In the genomic region with DNA sequence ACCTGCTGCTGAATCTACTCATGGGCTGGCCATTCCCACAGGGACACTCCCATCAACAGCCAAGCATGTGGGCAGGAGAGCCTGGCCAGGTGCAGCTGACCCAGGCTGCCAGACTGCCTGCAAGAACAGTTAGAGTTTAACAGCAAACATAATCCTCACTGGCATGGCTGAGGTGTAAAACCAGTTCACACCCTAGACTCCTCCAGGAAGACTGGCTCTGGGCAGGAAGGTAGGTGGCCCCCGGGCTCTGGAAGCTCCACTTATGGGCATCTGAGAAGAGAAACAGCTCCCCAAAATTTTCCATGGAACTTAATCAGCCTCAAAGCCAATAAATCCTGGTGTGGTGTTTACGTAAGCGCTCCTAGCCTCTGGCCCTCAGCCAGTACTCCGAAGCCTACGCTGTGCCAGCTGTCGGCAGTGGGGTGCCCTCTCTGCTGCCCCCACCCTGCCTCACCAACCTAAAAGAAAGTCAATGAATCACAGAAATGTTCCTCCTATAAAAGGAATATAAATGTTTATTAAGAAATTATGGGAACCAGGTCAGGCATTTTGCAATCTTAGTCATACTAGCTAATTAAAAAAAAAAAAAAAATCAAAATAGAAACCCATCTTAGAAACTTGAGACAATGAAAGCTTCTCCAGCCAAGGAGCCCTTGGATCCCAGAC, we compare ENCODE assay signal across 9 mouse cellular contexts. TPM values are rescaled to one million over a fixed set of nuclear protein-coding genes. Genes with fewer than 3 reads are reported as not detected.
DNase-seq lines count a peak whose midpoint lies in the region; ATAC-seq and TF ChIP-seq lines count a peak whose summit lies in the region.
"Had no signal": no experiment of that assay in that cellular context is flagged by ENCODE, and none has a peak within 500 bp of the region (broad histone marks: within the 10 kb centered on the region; RNA-seq: fewer than 3 reads in every experiment).

No protein-coding gene starts in this region.

- no peak for ATAC-seq in heart, embryonic 11.5 days (replicated peaks; ENCODE audit: insufficient number of reproducible peaks, low FRiP score, low TSS enrichment)
- no peak for ATAC-seq in limb, embryonic 11.5 days (ENCODE audit: insufficient number of reproducible peaks, low FRiP score, low TSS enrichment, low read depth)
- ATAC-seq in erythroblast, adult 5-6 weeks (replicated peaks; ENCODE audit: low FRiP score, poor library complexity, severe bottlenecking): no peak

- peak overlapping the region; percentile 96 for H3K27ac ChIP-seq in heart, adult 2 months
- no peak overlapping the region for H3K27ac ChIP-seq in heart, embryonic 11.5 days (ENCODE audit: low read depth, low read length)
- no peak overlapping the region; the same call in 1 of the 2 replicates for H3K27ac ChIP-seq in limb, embryonic 11.5 days (replicated peaks; ENCODE audit: low read depth, low read length)

- no peaks in the 10 kb centered on the region for H3K9me3 ChIP-seq in heart, embryonic 11.5 days (replicated peaks; ENCODE audit: control insufficient read depth, low read length)
- no peaks in the 10 kb centered on the region for H3K9me3 ChIP-seq in limb, embryonic 11.5 days (ENCODE audit: control insufficient read depth, low read length)

- 6% methylated on average over 6 of the region's 6 CpGs for WGBS in heart, adult 2 months
- WGBS in heart, embryonic 11.5 days (ENCODE audit: insufficient replicate concordance): 75% methylated on average over 6 of the region's 6 CpGs
- 65% methylated on average over 6 of the region's 6 CpGs for WGBS in limb, embryonic 11.5 days

- no peaks in the 10 kb centered on the region for H3K27me3 ChIP-seq in heart, adult 2 months (ENCODE audit: control insufficient read depth, insufficient read depth, low read length)
- no peaks in the 10 kb centered on the region for H3K27me3 ChIP-seq in heart, embryonic 11.5 days (ENCODE audit: control insufficient read depth, insufficient read depth, low read length)
- H3K27me3 ChIP-seq in limb, embryonic 11.5 days (ENCODE audit: control insufficient read depth, insufficient read depth, low read length): no peaks in the 10 kb centered on the region

- no peak overlapping the region for H3K4me2 ChIP-seq in heart, embryonic 11.5 days
- H3K4me2 ChIP-seq in limb, embryonic 11.5 days (ENCODE audit: low read depth, severe bottlenecking): no peak overlapping the region; the same call in 1 of the 2 replicates

- peak; percentile 27; the same call in 1 of the 2 replicates for TF ChIP-seq CTCF in heart, adult 2 months (IDR thresholded peaks at IDR 0.05)

- peak; percentile 82 to 87 for DNase-seq in heart, adult 2 months
- peak; percentile 81 for DNase-seq in cerebellum, adult 11-12 months
- DNase-seq in gastrocnemius, postnatal 14 days: peak; percentile 65
- DNase-seq in kidney, adult 9 months: peak; percentile 95
- peak; percentile 38 for DNase-seq in limb, embryonic 11.5 days (ENCODE audit: low spot score)
- DNase-seq in right cerebral cortex, adult 18-20 months: peak; percentile 93

- intact Hi-C loops in heart, adult 2 months (cut with DNase I): no loop called here
- intact Hi-C loops in gastrocnemius, postnatal 14 days (cut with DNase I; ENCODE audit: low total_unique reads): no loop called here

- H3K9ac ChIP-seq in heart, adult 2 months (ENCODE audit: low read depth, low read length): peak overlapping the region; percentile 68
- H3K9ac ChIP-seq in heart, embryonic 11.5 days (ENCODE audit: low read depth, low read length): no peak overlapping the region
- H3K9ac ChIP-seq in limb, embryonic 11.5 days (ENCODE audit: low read length): 0 out of 2 replicates have a peak overlapping the region, but pooled peaks have one; percentile 7

- H3K4me3 ChIP-seq in heart, adult 2 months: peak overlapping the region; percentile 38
- H3K4me3 ChIP-seq in heart, embryonic 11.5 days (ENCODE audit: low read depth, low read length): no peak overlapping the region
- H3K4me3 ChIP-seq in limb, embryonic 11.5 days (ENCODE audit: low read depth, low read length): no peak overlapping the region

- peak; percentile 23; the same call in 1 of the 2 replicates for TF ChIP-seq POLR2A in heart, adult 2 months (IDR thresholded peaks at IDR 0.05; ENCODE audit: insufficient read depth, low read depth, low read length)

- peaks cover 10% of the 10 kb centered on the region for H3K79me2 ChIP-seq in heart, adult 2 months (replicated peaks; ENCODE audit: control insufficient read depth, insufficient read depth, low read length)

- H3K36me3 ChIP-seq in heart, adult 2 months (ENCODE audit: control insufficient read depth, insufficient read depth, low read length): peaks cover 46% of the 10 kb centered on the region
- no peaks in the 10 kb centered on the region for H3K36me3 ChIP-seq in heart, embryonic 11.5 days (ENCODE audit: control insufficient read depth, insufficient read depth, low read length)
- no peaks in the 10 kb centered on the region for H3K36me3 ChIP-seq in limb, embryonic 11.5 days (ENCODE audit: control insufficient read depth, insufficient read depth, low read length)

- peaks cover 50% of the 10 kb centered on the region for H3K4me1 ChIP-seq in heart, adult 2 months (ENCODE audit: control insufficient read depth, insufficient read depth, low read length)
- peaks cover 32% of the 10 kb centered on the region for H3K4me1 ChIP-seq in heart, embryonic 11.5 days (ENCODE audit: control insufficient read depth, insufficient read depth, low read length)
- peaks cover 12% of the 10 kb centered on the region for H3K4me1 ChIP-seq in limb, embryonic 11.5 days (ENCODE audit: control insufficient read depth, insufficient read depth, low read length)

- 0 out of 2 replicates have a peak, but pooled peaks have one; percentile 29 for TF ChIP-seq EP300 in heart, adult 2 months (IDR thresholded peaks at IDR 0.05; ENCODE audit: insufficient read depth, low read depth, low read length)

RNA-seq across cellular contexts. Expression of gene E030018B13Rik, which starts 8.2 kb away (rescaled TPM):
- not detected for total RNA-seq in heart, adult 2 months (2021)
- not detected in 2 replicates for polyA plus RNA-seq in heart, adult 2 months (2012; rRNA removed)
- polyA plus RNA-seq in heart, embryonic 11.5 days (2014; fragmentation: Nextera tagmentation; extraction: Ambion mirVana): not detected in 2 replicates
- not detected for total RNA-seq in gastrocnemius, postnatal 14 days (2021)
- not detected in 2 replicates for polyA plus RNA-seq in limb, embryonic 11.5 days (2014; fragmentation: Nextera tagmentation; extraction: Ambion mirVana)
- total RNA-seq in erythroblast, adult 5-6 weeks (2015; ENCODE audit: low replicate concordance): not detected in 2 replicates
- not detected in 2 replicates for total RNA-seq in erythroblast, adult 5-6 weeks (2017; ENCODE audit: low replicate concordance)
- polyA plus RNA-seq: large intestine, adult 2 months had no signal

RNA-seq across cellular contexts. Expression of gene Klf13, which starts 13.8 kb away (rescaled TPM):
- total RNA-seq in heart, adult 2 months (2021): 10 to 100 TPM; 50.0 to 54.6 TPM
- polyA plus RNA-seq in heart, adult 2 months (2012; rRNA removed): 21.6 and 24.6 TPM in 2 replicates
- polyA plus RNA-seq in heart, embryonic 11.5 days (2014; fragmentation: Nextera tagmentation; extraction: Ambion mirVana): 16.3 and 18.8 TPM in 2 replicates
- 10 to 100 TPM; 42.5 to 65.2 TPM for total RNA-seq in gastrocnemius, postnatal 14 days (2021)
- 18.3 and 18.8 TPM in 2 replicates for polyA plus RNA-seq in limb, embryonic 11.5 days (2014; fragmentation: Nextera tagmentation; extraction: Ambion mirVana)
- 29.4 and 32.6 TPM in 2 replicates for total RNA-seq in erythroblast, adult 5-6 weeks (2015; ENCODE audit: low replicate concordance)
- 16.7 and 36.9 TPM in 2 replicates for total RNA-seq in erythroblast, adult 5-6 weeks (2017; ENCODE audit: low replicate concordance)

Comparison
In these comparisons a context has a peak if more than half of its experiments do, and no peak if none do; other contexts are left out.
1. DNase-seq: peak in every context shown above with its lines; median percentile 95 in kidney, adult 9 months; 93 in right cerebral cortex, adult 18-20 months; 84 in heart, adult 2 months; 81 in cerebellum, adult 11-12 months; 65 in gastrocnemius, postnatal 14 days; 38 in limb, embryonic 11.5 days.